Mouse (Mus musculus): ENCODE results near the gene S100a2.

DNA sequence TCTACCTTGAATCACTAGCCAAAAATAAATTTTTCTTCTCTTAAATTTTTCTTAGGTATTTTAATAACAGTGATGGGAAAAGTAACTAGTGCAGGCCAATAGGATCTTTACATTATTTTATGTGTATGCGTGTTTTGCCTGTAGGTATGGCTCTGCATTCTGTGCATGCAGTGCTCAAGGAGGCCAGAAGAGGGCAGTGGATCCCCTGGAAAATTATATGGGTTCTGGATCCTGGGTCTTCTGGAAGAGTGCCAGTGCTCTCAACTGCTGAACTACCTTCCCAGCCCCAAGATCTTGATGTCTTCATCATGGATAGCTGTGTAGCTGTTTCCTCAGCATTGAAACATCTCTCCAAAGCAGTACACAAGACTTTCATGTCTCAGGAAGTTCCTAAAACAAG, 7.9 kb upstream of the S100a2 start:
- TF ChIP-seq CTCF (IDR thresholded peaks at IDR 0.05; ENCODE audit: control insufficient read depth, insufficient read depth, insufficient read length) (no peak), USF1 (IDR thresholded peaks at IDR 0.05; ENCODE audit: low read depth) (no peak), MYOG (IDR thresholded peaks at IDR 0.05; ENCODE audit: control insufficient read depth, extremely low read depth, insufficient read length) (no peak), MAX (IDR thresholded peaks at IDR 0.05) (no peak), MYOD1 (IDR thresholded peaks at IDR 0.05; ENCODE audit: control insufficient read depth, insufficient read length, low read depth) (no peak)
